Mouse (Mus musculus) spleen, adult 2 months (tissue): ENCODE measurements around the gene Plekhg4. TPM values are rescaled to one million over a fixed set of nuclear protein-coding genes. Genes with fewer than 3 reads are reported as not detected.

Experiments used
- DNase-seq, 2 experiments: peaks; one replicate each; pipeline versions ENCODE4 v3.0.0 to v3.0.0-alpha.2; 2012 to 2021; ENCODE audit warnings: low spot score in 2 of 2, low read depth in 1 of 2
- H3K27ac ChIP-seq: fragments of 200-500 bp; 2 replicates; pipeline ENCODE4 v1.5.1; 2012; ENCODE audit warnings: low read length, inconsistent platforms; ENCODE audit not compliant: insufficient read depth
- H3K27me3 ChIP-seq: fragments of 200-500 bp; 2 replicates; pipeline ENCODE4 v1.6.1; 2012; ENCODE audit warnings: mild to moderate bottlenecking, moderate library complexity, low read length, inconsistent platforms; ENCODE audit not compliant: control insufficient read depth, insufficient read depth
- H3K36me3 ChIP-seq: fragments of 200-500 bp; 2 replicates; pipeline ENCODE4 v1.6.1; 2012; ENCODE audit warnings: mild to moderate bottlenecking, low read length, inconsistent platforms; ENCODE audit not compliant: control insufficient read depth, insufficient read depth
- H3K4me1 ChIP-seq: fragments of 200-500 bp; 2 replicates; pipeline ENCODE4 v1.6.1; 2011; ENCODE audit warnings: inconsistent platforms; ENCODE audit not compliant: control insufficient read depth, insufficient read depth, insufficient read length
- H3K4me3 ChIP-seq: fragments of 200-500 bp; 2 replicates; pipeline ENCODE4 v1.5.1; 2011; ENCODE audit warnings: mild to moderate bottlenecking, inconsistent platforms; ENCODE audit not compliant: insufficient read depth, insufficient read length; ENCODE audit errors: extremely low read depth
- CTCF ChIP-seq: fragments of 200-500 bp; IDR thresholded peaks from 2 replicates; pipeline ENCODE4 v1.5.1; 2011; ENCODE audit warnings: mild to moderate bottlenecking, inconsistent platforms; ENCODE audit not compliant: insufficient read depth, insufficient read length, insufficient replicate concordance; ENCODE audit errors: extremely low read depth
- POLR2A ChIP-seq: fragments of 200-500 bp; IDR thresholded peaks from 2 replicates; pipeline ENCODE4 v1.6.1; 2011; ENCODE audit warnings: low read depth, low read length, inconsistent platforms
- WGBS: fragments of 180-500 bp; shearing (Covaris S2); methylation state at CpG from one replicate; pipeline ENCODE4 v1.1.7; 2018; 5-methylcytosine and 5-hydroxymethylcytosine counted together
- polyA plus RNA-seq: library from polyadenylated mRNA; depleted of rRNA; stranded (reverse); fragments of >200 nt; gene quantifications from 2 replicates; pipeline ENCODE4 v1.2.3, GENCODE M21; 2012

Gene Plekhg4
- polyA plus RNA-seq, 1 experiment, result 0.20 TPM

DNA sequence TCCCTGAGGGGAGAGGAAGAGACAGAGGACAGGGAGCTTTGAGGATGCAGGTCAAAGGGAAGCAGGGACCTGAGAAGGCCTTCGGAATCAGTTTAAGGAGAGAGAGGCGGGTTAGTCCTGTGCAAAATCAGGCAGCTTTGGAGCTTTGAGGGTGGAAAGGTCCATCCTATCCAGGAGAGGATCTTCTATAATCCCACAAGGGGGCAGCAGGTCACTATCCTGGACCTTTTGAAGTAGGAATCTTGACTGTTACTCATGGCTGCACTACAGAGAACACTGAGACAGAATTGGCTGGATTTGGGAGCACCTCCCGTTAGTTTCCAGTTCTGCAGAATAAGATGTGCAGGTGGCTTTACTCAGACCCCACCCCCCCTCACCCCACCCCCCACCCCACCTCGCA, 13.4 kb upstream of the Plekhg4 start:
- no peak overlapping the region for H3K27ac ChIP-seq
- no peaks in the 10 kb centered on the region for H3K36me3 ChIP-seq
- H3K4me1 ChIP-seq, result peaks cover 2% of the 10 kb centered on the region; the same call in 1 of the 2 replicates
- H3K27me3 ChIP-seq, result no peaks in the 10 kb centered on the region
- WGBS, result 74% methylated on average over 4 of the region's 4 CpGs
- no peak for DNase-seq
- TF ChIP-seq CTCF (no peak), POLR2A (no peak)
- no peak overlapping the region for H3K4me3 ChIP-seq

DNA sequence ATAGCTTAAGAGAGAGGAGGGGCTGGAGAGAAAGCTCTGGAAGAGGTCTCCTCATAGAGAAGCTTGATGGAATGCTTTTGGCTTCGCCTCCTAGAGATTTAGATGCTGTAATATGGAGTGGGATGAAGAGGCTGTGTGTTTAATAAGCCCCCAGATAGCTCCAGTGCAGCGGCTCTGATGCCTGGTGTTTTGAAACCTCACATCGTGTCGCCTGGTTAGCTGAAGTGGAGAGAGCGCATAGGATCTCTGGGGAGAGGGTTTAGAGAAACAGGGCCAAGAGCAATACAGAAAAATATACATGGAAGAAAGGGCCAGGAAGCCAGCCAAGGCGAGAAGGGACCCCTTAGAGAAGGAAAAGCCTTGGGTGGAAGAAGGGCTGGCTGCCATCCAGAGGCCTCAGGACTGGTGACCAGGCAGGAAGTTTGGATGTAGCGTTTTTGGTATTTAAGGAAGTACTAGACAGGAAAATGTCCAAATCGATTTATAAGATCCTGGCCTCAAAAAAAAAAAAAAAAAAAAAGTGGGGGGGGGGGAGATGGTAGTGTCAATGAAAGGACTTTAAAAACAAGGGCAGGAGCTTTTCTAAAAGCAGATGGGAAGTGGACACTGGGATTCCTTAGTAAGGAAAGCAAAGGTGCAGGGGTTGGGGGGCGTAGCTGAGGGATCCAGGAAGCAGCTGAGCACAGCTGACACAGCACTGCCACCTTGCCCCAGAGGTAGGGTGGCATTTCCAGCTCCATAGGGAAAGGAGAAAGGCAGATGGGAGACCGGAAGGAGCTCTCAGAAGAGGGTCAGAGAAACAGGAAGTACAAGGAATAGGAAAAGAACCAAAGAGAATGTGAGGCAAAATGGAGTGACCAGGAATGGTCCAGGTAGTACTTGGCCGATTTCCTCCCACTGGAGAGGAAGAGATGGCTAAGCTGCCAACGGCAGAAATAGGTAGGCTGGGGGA, 11.0 kb upstream of the Plekhg4 start:
- Histone ChIP-seq H3K27me3 (no peaks in the 10 kb centered on the region), H3K27ac (no peak overlapping the region), H3K4me1 (no peaks in the 10 kb centered on the region), H3K4me3 (no peak overlapping the region), H3K36me3 (no peaks in the 10 kb centered on the region)
- no peak for DNase-seq
- TF ChIP-seq CTCF, result no peak
- no peak for TF ChIP-seq POLR2A
- WGBS, result 62% methylated on average over 12 of the region's 12 CpGs

DNA sequence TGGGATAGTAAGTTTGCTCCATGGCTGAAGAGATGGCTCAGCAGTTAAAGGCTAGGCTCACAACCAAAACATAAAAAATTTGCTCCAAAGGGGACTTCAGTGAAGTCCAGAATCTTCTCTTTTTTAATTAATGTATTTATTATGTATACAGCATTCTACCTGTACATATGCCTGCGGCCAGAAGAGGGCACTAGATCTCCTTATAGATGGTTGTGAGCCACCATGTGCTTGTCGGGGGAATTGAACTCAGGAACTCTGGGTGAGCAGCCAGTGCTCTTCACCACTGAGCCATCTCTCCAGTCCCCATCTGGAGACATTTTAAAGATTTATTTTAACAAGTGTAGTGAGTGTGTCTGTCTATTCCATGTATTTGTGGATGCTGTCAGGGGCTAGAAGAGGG, 6.0 kb upstream of the Plekhg4 start:
- Histone ChIP-seq H3K36me3 (no peaks in the 10 kb centered on the region), H3K4me3 (no peak overlapping the region), H3K27me3 (no peaks in the 10 kb centered on the region), H3K4me1 (no peaks in the 10 kb centered on the region), H3K27ac (no peak overlapping the region)
- no peak for TF ChIP-seq POLR2A
- no peak for TF ChIP-seq CTCF
- no peak for DNase-seq
- WGBS, result 68% methylated on average over 2 of the region's 2 CpGs

DNA sequence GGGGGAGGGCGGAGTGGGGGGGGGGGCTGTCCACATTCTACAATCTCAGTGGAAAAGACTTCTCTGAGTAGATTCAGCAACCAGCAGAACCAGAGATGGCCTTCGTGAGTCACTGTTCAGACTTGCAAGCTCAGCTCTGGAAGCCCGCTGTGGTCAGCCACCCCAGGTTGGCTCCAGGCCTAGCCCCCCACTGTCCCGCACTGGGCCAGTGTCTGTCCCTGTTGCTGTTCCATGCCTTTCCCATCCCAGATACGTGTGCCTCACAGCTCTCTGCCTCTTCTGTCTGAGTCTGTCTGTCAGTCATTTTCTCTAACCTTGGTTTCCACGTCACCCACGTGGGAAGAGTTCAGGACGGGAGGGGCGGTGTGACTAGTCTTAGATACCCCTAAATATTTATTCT, 601 bp upstream of the Plekhg4 start:
- H3K4me1 ChIP-seq, result no peaks in the 10 kb centered on the region
- no peak for DNase-seq
- 91% methylated on average over 9 of the region's 9 CpGs for WGBS
- no peaks in the 10 kb centered on the region for H3K36me3 ChIP-seq
- H3K27me3 ChIP-seq, result no peaks in the 10 kb centered on the region
- no peak overlapping the region for H3K4me3 ChIP-seq
- H3K27ac ChIP-seq, result no peak overlapping the region
- TF ChIP-seq POLR2A (no peak), CTCF (no peak)

DNA sequence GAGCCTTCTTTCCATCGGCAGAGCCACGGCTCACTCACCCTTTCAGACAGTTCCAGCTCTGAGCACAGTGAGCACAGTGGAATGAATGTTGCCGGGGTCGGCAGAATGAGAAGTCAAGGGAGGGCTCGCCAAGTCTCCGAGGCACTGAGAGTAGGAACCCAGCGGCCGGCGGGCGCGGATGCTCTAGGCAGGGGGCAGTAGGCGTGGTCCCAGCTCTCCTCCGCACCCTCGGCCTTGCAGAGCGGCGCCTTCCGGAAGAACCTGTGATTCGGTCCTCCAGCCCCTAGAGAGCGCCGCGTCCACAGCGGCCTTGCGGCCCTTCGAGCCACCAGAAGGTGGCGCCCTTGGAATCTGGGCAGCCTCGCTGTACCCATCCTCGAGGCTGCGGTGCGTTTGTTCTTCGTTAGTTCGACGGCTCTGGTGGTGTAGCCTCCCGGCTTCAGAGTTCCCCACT, 1.5 kb downstream of the Plekhg4 start:
- no peaks in the 10 kb centered on the region for H3K36me3 ChIP-seq
- 51% methylated on average over 33 of the region's 33 CpGs for WGBS
- no peak overlapping the region for H3K27ac ChIP-seq
- no peaks in the 10 kb centered on the region for H3K27me3 ChIP-seq
- TF ChIP-seq CTCF, result 0 out of 2 replicates have a peak, but pooled peaks have one; percentile 12
- no peak for TF ChIP-seq POLR2A
- H3K4me3 ChIP-seq, result no peak overlapping the region
- DNase-seq, result no peak
- no peaks in the 10 kb centered on the region for H3K4me1 ChIP-seq

DNA sequence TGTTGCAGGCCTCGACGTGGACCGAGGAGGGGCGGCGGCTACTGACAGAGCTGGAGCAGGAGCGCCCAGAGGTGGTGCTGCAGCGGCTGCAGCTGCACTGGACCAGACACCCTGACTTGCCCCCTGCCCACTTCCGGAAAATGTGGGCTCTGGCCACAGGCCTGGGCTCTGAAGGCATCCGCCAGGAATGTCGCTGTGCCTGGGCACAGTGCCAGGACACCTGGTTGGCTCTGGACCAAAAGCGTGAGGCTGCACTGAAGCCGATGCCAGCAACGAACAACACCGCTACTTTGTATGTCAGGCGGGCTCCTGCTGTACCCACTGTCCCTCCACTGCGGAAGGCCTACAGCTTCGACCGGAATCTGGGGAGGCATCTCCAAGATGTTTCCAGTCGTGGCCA, 5.6 kb downstream of the Plekhg4 start:
- H3K4me1 ChIP-seq, result no peaks in the 10 kb centered on the region
- no peaks in the 10 kb centered on the region for H3K27me3 ChIP-seq
- no peaks in the 10 kb centered on the region for H3K36me3 ChIP-seq
- no peak for DNase-seq
- TF ChIP-seq POLR2A, result no peak
- no peak for TF ChIP-seq CTCF
- WGBS, result 69% methylated on average over 19 of the region's 19 CpGs
- H3K27ac ChIP-seq, result no peak overlapping the region
- H3K4me3 ChIP-seq, result no peak overlapping the region

DNA sequence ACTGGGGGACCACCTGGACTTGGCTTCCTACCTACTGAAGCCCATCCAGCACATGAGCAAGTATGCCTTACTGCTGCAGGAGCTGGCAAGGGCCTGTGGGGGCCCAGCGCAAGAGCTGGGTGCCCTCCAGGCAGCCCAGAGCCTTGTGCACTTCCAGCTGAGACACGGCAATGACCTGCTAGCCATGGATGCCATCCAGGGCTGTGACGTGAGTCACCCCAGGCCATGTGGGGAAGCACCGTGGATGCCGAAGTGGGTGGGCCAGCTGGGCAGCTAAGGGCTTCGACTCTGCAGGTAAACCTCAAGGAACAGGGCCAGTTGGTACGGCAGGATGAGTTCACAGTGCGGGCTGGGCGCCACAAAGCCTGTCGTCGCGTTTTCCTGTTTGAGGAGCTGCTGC, 7.2 kb downstream of the Plekhg4 start:
- DNase-seq, result no peak
- TF ChIP-seq CTCF, result no peak
- no peak for TF ChIP-seq POLR2A
- no peaks in the 10 kb centered on the region for H3K36me3 ChIP-seq
- 78% methylated on average over 12 of the region's 12 CpGs for WGBS
- H3K27me3 ChIP-seq, result no peaks in the 10 kb centered on the region
- H3K27ac ChIP-seq, result no peak overlapping the region
- no peaks in the 10 kb centered on the region for H3K4me1 ChIP-seq
- no peak overlapping the region for H3K4me3 ChIP-seq
